Mouse (Mus musculus): ENCODE measurements around the gene Rbm14. TPM values are rescaled to one million over a fixed set of nuclear protein-coding genes. Genes with fewer than 3 reads are reported as not detected.

Rbm14 gene
- total RNA-seq (2021) = 10 to 100 TPM; 52.7 to 57.0 TPM

GRCm38 (mm10) chr19:4811063-4811908, at the start of gene Rbm14, which contains the start of gene Gm21992:
Rbm14 (minus strand) TSS chr19:4811634.
Gm21992 (minus strand) TSS chr19:4811612.
- intact Hi-C loops (cut with DNase I) = no loop called here
- DNase-seq (ENCODE audit: extremely low spot score in 1 of 2, low spot score in 2 of 2) = peak; percentile 99

DNA sequence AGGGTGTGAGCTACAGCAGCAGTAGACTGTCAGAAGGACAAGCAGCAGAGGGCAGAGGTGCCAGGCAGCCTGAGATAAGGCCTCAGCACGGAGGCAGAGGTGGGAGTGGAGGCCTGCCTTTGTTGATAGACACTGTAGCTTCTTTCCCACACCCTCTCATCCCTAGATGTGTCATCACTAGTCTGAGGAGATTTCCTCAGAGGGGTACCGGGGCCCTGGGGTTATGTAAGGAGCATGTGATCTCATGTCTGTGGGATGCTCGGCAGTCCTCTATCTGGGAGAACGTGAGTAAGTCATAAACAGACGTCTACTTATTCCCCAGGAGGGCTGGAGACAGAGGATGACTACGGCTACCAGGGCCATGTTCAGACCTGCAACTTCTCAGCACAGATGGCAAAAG, 47.6 kb upstream of the Rbm14 start:
- intact Hi-C loops (cut with DNase I) = no loop called here
- DNase-seq (ENCODE audit: extremely low spot score in 1 of 2, low spot score in 2 of 2) = no peak

DNA sequence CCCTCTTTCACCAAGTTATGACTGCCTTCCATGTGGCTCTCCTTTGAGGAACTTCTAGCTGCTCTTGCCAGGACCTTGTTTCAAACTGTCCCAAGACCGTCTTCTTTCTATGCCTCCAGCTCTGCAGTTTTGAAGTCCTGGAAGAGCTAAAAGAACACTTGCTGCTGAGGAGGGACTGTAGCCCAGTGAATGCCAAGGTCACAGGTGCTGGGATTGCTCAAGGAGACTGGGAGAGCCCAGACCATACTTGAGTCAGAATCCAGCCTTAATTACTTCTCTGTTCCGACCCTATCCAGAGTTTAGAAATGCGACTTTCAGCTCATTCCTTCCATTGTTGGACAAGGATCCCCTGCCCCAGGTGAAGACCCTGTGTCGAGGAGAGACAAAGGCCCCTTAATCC, 44.5 kb upstream of the Rbm14 start:
- DNase-seq (ENCODE audit: extremely low spot score in 1 of 2, low spot score in 2 of 2) = no peak
- intact Hi-C loops (cut with DNase I) = no loop called here

- intact Hi-C loops (cut with DNase I) = no loop called here
- DNase-seq (ENCODE audit: extremely low spot score in 1 of 2, low spot score in 2 of 2) = no peak
These were observed 44.0 kb upstream of the Rbm14 start for GRCm38 (mm10) chr19:4855470-4855820.

DNA sequence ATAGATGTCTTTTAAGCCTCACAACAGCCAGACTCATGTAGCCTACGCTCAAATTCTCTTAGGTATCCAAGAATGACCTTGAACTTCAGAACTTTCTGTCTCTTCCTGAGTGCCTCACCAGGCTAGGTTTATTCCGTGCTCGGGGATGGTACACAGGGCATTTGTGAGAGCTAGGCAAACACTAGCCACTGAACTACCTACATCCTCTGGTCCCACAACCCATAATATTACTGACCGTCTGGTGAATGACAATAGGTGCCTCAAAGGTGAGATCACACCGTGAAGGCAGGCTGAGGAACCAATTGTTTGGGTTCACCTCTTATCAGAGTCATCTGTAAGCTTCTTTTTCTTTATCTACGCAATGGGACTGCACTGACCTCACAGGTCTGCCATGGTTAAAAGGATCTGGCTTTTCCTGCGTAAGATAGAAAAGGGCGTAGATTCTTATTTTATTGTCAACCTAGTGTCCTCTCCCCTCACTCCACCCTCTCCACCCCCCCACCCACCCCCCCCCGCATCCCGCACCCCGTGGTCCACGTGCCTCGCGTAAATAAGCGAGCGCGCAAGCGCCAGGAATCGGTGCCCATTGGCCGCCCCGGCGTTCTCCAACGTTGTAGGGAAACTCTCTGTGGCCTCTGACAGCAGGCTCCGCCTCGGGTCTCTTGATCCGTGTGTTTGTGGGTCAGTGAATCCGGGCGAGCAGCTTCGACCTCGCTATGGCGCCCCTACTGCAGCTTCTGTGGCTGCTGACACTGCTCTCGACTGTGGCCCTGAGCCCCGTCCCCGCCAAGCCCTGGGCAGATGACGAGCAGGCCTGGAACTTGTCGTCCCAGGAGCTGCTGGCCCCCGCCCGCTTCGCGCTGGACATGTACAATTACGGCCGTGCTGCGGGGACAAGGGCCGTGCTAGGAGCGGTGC, 43.4 kb upstream of the Rbm14 start, which contains the start of gene Ctsf:
TSS of gene Ctsf (plus strand) at position 579 of the 918 bp plus-strand sequence.
- DNase-seq (ENCODE audit: extremely low spot score in 1 of 2, low spot score in 2 of 2) = peak; percentile 90 to 93
- intact Hi-C loops (cut with DNase I) = no loop called here

DNA sequence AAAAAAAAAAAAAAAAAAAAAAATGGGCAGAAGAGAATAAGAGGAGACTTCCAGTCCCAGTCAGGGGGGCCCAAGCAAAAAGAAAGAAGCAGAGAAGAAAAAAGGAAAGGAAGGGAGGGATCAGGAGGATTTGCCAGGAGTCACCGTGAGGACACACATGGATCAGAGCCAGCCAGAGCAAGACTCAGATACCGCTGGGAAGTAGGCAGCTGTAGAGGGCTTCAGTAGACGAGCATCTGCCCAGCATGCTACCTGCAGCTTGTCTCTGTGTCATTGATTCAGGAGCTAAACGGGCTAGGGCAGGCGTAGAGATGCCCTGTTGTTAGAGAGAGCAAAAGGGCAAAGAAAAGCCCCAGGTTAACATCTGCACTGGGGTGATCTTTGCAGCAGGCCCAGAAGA, 38.8 kb upstream of the Rbm14 start:
- no peak for DNase-seq (ENCODE audit: extremely low spot score in 1 of 2, low spot score in 2 of 2)
- intact Hi-C loops (cut with DNase I) = no loop called here

GRCm38 (mm10) chr19:4849800-4850199, 38.4 kb upstream of the Rbm14 start:
- intact Hi-C loops (cut with DNase I) = loop anchor here (5.0 kb wide), 1 partner anchor 92 kb away; the partner anchor contains the start of gene Rbm4b
- DNase-seq (ENCODE audit: extremely low spot score in 1 of 2, low spot score in 2 of 2) = no peak

GRCm38 (mm10) chr19:4847490-4847889, 36.1 kb upstream of the Rbm14 start:
- intact Hi-C loops (cut with DNase I) = loop anchor here (5.0 kb wide), 1 partner anchor 90 kb away; the partner anchor contains the start of gene Rbm4b
- DNase-seq (ENCODE audit: extremely low spot score in 1 of 2, low spot score in 2 of 2) = no peak

DNA sequence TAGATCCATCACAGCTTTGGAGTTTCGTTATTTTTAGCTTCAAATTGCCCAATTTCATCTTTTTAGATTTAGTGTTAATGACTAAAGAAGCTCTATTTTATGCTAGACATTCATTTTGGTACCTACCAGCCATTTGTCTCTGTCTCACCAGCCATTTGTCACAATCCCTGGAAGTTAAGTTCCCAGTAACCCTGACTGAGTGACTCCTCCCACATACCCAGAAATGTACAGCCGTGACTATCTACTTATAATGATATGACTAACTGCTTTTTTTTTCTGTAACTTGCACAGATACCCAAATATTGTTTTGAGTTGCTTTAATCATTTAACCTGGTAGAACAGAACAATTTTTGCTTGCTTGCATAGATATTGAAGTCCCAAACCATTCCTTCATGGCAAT, 34.4 kb upstream of the Rbm14 start:
- intact Hi-C loops (cut with DNase I) = loop anchor here (5.0 kb wide), 1 partner anchor 89 kb away; the partner anchor contains the start of gene Rbm4b
- no peak for DNase-seq (ENCODE audit: extremely low spot score in 1 of 2, low spot score in 2 of 2)

- intact Hi-C loops (cut with DNase I) = no loop called here
- no peak for DNase-seq (ENCODE audit: extremely low spot score in 1 of 2, low spot score in 2 of 2)
These were observed 31.2 kb upstream of the Rbm14 start for GRCm38 (mm10) chr19:4842611-4843010.

- intact Hi-C loops (cut with DNase I) = no loop called here
These were observed 29.4 kb upstream of the Rbm14 start for GRCm38 (mm10) chr19:4840848-4841247.

DNA sequence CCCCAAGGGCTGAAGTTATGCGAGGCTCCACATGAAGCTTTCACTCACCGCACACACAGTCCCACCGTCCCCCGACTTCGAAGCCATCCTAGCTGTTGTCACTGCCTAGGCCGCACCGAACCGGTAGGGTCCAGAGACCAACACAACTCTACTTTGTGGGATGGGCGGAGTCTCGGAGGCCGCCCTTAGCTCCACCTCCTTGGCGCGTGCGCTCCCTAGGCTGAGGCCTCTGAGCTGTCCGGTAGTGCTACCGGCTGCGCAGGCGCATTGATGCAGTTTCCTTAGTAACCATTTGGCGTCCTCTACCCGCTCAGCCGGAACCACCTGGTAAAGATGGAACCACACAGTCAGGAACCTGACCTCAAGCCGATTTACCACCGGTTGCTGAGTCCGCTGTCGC, 27.7 kb upstream of the Rbm14 start, which contains the start of the genes Ccs and Ccdc87:
TSS of gene Ccs (minus strand) at position 184 of the 400 bp plus-strand sequence.
TSS of gene Ccdc87 (plus strand) at position 218 of the 400 bp plus-strand sequence.
- intact Hi-C loops (cut with DNase I) = no loop called here
- peak; percentile 94 to 97 for DNase-seq (ENCODE audit: extremely low spot score in 1 of 2, low spot score in 2 of 2)

More at GRCm38 (mm10) chr19:4840848-4841247, 29.4 kb upstream of the Rbm14 start:
- DNase-seq (ENCODE audit: extremely low spot score in 1 of 2, low spot score in 2 of 2) = no peak

- intact Hi-C loops (cut with DNase I) = no loop called here
- no peak for DNase-seq (ENCODE audit: extremely low spot score in 1 of 2, low spot score in 2 of 2)
These were observed 27.2 kb upstream of the Rbm14 start for GRCm38 (mm10) chr19:4838526-4839140.

GRCm38 (mm10) chr19:4837049-4837448, 25.6 kb upstream of the Rbm14 start:
- no peak for DNase-seq (ENCODE audit: extremely low spot score in 1 of 2, low spot score in 2 of 2)
- intact Hi-C loops (cut with DNase I) = no loop called here

GRCm38 (mm10) chr19:4836096-4836495, 24.7 kb upstream of the Rbm14 start:
- no peak for DNase-seq (ENCODE audit: extremely low spot score in 1 of 2, low spot score in 2 of 2)
- intact Hi-C loops (cut with DNase I) = no loop called here

DNA sequence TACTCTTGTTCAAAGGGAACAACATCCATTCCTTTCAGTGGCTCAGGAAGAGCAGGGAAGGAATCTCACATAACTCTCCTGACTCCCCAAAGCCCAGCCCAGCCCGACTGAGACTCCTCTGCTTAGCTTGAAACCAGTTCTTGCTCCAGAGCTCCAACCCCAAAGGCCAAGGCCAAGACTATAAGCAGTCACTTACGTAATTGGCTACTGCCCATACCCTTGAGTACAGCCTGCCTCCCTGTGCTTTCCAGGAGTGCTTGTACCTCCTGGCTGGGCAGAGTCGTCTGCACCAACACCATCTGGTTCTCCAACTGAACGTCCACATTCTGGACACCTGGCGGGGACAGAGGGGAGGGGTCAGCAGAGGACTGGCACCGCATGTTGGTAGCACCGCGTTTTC, 22.5 kb upstream of the Rbm14 start:
- intact Hi-C loops (cut with DNase I) = no loop called here
- no peak for DNase-seq (ENCODE audit: extremely low spot score in 1 of 2, low spot score in 2 of 2)

- intact Hi-C loops (cut with DNase I) = no loop called here
- peak; percentile 36 to 43 for DNase-seq (ENCODE audit: extremely low spot score in 1 of 2, low spot score in 2 of 2)
These were observed 17.7 kb upstream of the Rbm14 start for GRCm38 (mm10) chr19:4829156-4829555.

DNA sequence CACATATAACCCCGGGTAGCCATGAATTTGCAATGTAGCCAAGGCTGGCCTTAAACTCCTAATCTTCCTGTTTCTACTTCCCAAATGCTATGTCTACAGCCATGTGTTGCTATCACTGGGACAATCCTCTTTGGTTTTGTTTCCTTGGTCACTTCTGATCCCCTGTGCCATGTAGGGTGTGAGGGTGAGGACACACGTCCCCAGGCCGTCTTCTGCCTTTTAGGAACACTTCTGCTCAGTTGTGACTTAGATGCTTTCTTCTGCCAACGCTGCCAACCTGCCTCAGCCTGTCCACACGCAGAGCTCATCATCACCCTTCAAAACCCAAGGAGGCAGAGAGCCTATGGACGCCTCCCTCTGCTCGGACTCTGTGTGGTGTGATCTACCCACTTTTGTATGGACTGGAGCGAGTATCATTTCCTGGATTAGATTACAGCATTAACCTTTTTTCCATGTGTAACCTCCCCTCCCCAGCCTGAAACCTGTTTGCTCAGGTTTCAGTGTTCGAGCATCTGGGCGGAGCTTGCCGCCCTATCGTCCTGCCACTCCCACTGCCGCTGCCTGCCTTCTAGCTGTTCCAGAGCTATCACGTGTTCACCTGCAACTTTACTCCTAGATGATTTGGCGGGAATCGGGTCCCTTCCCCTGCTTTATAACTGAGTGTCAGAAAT, 17.1 kb upstream of the Rbm14 start:
- DNase-seq (ENCODE audit: extremely low spot score in 1 of 2, low spot score in 2 of 2) = no peak
- intact Hi-C loops (cut with DNase I) = no loop called here
